Mouse (Mus musculus) testis, adult 2 months (tissue): ENCODE data around the gene Maf.

Source experiments
- CTCF ChIP-seq: fragments of 200-500 bp; IDR thresholded peaks from 2 replicates; pipeline ENCODE4 v1.5.1; 2012; ENCODE audit warnings: low read depth, mild to moderate bottlenecking, inconsistent platforms, low read length, moderate library complexity; ENCODE audit not compliant: control insufficient read depth, insufficient read depth, insufficient replicate concordance
- POLR2A ChIP-seq: fragments of 200-500 bp; IDR thresholded peaks from 2 replicates; pipeline ENCODE4 v1.6.1; 2012; ENCODE audit warnings: low read depth, mild to moderate bottlenecking, inconsistent platforms, low read length, moderate library complexity; ENCODE audit not compliant: control insufficient read depth

- no peak for TF ChIP-seq CTCF
- TF ChIP-seq POLR2A, result no peak
Observed at GRCm38 (mm10) chr8:115715262-115715661, 7.7 kb upstream of the Maf start.
